Mouse (Mus musculus) ES-Bruce4 (cell line): ENCODE measurements around the gene Ankrd34a. TPM values are rescaled to one million over a fixed set of nuclear protein-coding genes. Genes with fewer than 3 reads are reported as not detected.

ENCODE experiments used
- H3K27ac ChIP-seq: 2 replicates; pipeline ENCODE4 v1.5.1; 2012; ENCODE audit warnings: low read length, inconsistent platforms; ENCODE audit not compliant: insufficient read depth
- H3K27me3 ChIP-seq: 2 replicates; pipeline ENCODE4 v1.6.1; 2012; ENCODE audit warnings: mild to moderate bottlenecking, low read length, inconsistent platforms; ENCODE audit not compliant: control insufficient read depth, poor library complexity, insufficient read depth, severe bottlenecking
- H3K36me3 ChIP-seq: 2 replicates; pipeline ENCODE4 v1.6.1; 2012; ENCODE audit warnings: inconsistent platforms, mild to moderate bottlenecking, low read length, moderate library complexity; ENCODE audit not compliant: control insufficient read depth, poor library complexity, insufficient read depth, severe bottlenecking
- H3K4me1 ChIP-seq: one replicate; pipeline ENCODE4 v1.8.1; 2011; ENCODE audit warnings: low read length; ENCODE audit not compliant: control insufficient read depth, insufficient read depth
- H3K4me3 ChIP-seq: 2 replicates; pipeline ENCODE4 v1.5.1; 2011; ENCODE audit warnings: low read depth, mild to moderate bottlenecking, low read length
- H3K9ac ChIP-seq: 2 replicates; pipeline ENCODE4 v1.6.1; 2012; ENCODE audit warnings: low read depth, mild to moderate bottlenecking, inconsistent platforms; ENCODE audit not compliant: poor library complexity, severe bottlenecking
- H3K9me3 ChIP-seq: replicated peaks from 2 replicates; pipeline ENCODE4 v1.6.1; 2012; ENCODE audit warnings: mild to moderate bottlenecking, low read length, inconsistent platforms; ENCODE audit not compliant: control insufficient read depth, poor library complexity, insufficient read depth, severe bottlenecking
- CTCF ChIP-seq: IDR thresholded peaks from one replicate; pipeline ENCODE4 v1.8.1; 2011; ENCODE audit warnings: low read depth, low read length
- EP300 ChIP-seq: IDR thresholded peaks from 2 replicates; pipeline ENCODE4 v1.6.1; 2011; ENCODE audit warnings: low read depth, low read length; ENCODE audit not compliant: insufficient read depth
- POLR2A ChIP-seq: IDR thresholded peaks from one replicate; pipeline ENCODE4 v1.8.1; 2011; ENCODE audit warnings: low read length; ENCODE audit not compliant: insufficient read depth
- polyA plus RNA-seq: library from polyadenylated mRNA; stranded (reverse); fragments of >200 nt; gene quantifications from 2 replicates; pipeline ENCODE4 v1.2.4, GENCODE M21; 2011; ENCODE audit warnings: low read depth; ENCODE audit not compliant: missing spikeins, insufficient read depth, insufficient read length

The Ankrd34a gene
- polyA plus RNA-seq, 1 experiment: 0.31 TPM

DNA sequence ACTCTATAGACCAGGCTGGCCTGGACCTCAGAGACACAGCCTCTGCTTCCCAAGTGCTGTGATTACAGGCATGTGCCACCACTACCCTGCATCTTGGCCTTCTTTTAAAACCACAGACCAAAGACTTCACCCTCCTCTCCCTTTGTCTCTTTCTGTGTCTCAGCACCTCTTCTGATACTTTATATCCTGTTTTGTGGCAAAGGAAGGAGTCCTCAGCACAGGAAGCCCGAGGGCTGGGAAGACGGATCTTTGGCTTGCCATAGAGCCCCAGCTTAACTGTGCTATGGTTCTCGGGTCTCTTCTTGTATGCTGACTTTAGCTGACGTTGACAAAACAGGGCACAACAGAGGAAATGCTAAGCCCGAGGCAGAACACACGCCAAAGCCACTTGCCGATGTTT is 25.8 kb upstream of the Ankrd34a start:
- H3K9me3 ChIP-seq: no peaks in the 10 kb centered on the region
- H3K4me1 ChIP-seq: peaks cover 6% of the 10 kb centered on the region
- H3K27me3 ChIP-seq: no peaks in the 10 kb centered on the region
- peak overlapping the region; percentile 29 for H3K9ac ChIP-seq
- no peaks in the 10 kb centered on the region for H3K36me3 ChIP-seq
- TF ChIP-seq CTCF: no peak
- TF ChIP-seq EP300: no peak
- TF ChIP-seq POLR2A: no peak
- peak overlapping the region; percentile 65 for H3K4me3 ChIP-seq
- H3K27ac ChIP-seq: peak overlapping the region; percentile 77

GRCm38 (mm10) chr3:96571336-96571735 is 25.1 kb upstream of the Ankrd34a start:
- peak overlapping the region; percentile 63 for H3K27ac ChIP-seq
- no peaks in the 10 kb centered on the region for H3K9me3 ChIP-seq
- no peaks in the 10 kb centered on the region for H3K36me3 ChIP-seq
- no peak overlapping the region; the same call in 1 of the 2 replicates for H3K9ac ChIP-seq
- TF ChIP-seq POLR2A: no peak
- no peak for TF ChIP-seq CTCF
- peak; percentile 58; the same call in 1 of the 2 replicates for TF ChIP-seq EP300
- peaks cover 7% of the 10 kb centered on the region for H3K4me1 ChIP-seq
- H3K27me3 ChIP-seq: no peaks in the 10 kb centered on the region
- H3K4me3 ChIP-seq: no peak overlapping the region

GRCm38 (mm10) chr3:96571896-96572698 is 24.3 kb upstream of the Ankrd34a start:
- peaks cover 7% of the 10 kb centered on the region for H3K4me1 ChIP-seq
- H3K27me3 ChIP-seq: no peaks in the 10 kb centered on the region
- peak overlapping the region; percentile 7; the same call in 1 of the 2 replicates for H3K4me3 ChIP-seq
- H3K9me3 ChIP-seq: no peaks in the 10 kb centered on the region
- peak overlapping the region; percentile 63 for H3K27ac ChIP-seq
- peak overlapping the region; percentile 3 for H3K9ac ChIP-seq
- TF ChIP-seq POLR2A (no peak), CTCF (no peak), EP300 (no peak)
- H3K36me3 ChIP-seq: no peaks in the 10 kb centered on the region

- H3K9me3 ChIP-seq: no peaks in the 10 kb centered on the region
- no peaks in the 10 kb centered on the region for H3K36me3 ChIP-seq
- H3K4me1 ChIP-seq: peaks cover 7% of the 10 kb centered on the region
- H3K27me3 ChIP-seq: no peaks in the 10 kb centered on the region
- H3K27ac ChIP-seq: peak overlapping the region; percentile 42
- H3K9ac ChIP-seq: no peak overlapping the region; the same call in 1 of the 2 replicates
- no peak overlapping the region for H3K4me3 ChIP-seq
- no peak for TF ChIP-seq CTCF
- TF ChIP-seq POLR2A: no peak
- TF ChIP-seq EP300: no peak
Observed at GRCm38 (mm10) chr3:96573611-96574511, 22.6 kb upstream of the Ankrd34a start.

GRCm38 (mm10) chr3:96575272-96575984 is 21.0 kb upstream of the Ankrd34a start:
- peaks cover 5% of the 10 kb centered on the region for H3K4me1 ChIP-seq
- H3K27ac ChIP-seq: peak overlapping the region; percentile 94
- peak overlapping the region; percentile 52; the same call in 1 of the 2 replicates for H3K9ac ChIP-seq
- no peaks in the 10 kb centered on the region for H3K27me3 ChIP-seq
- H3K4me3 ChIP-seq: peak overlapping the region; percentile 32
- TF ChIP-seq EP300: no peak
- no peak for TF ChIP-seq CTCF
- TF ChIP-seq POLR2A: no peak
- H3K36me3 ChIP-seq: no peaks in the 10 kb centered on the region
- no peaks in the 10 kb centered on the region for H3K9me3 ChIP-seq
